Mouse (Mus musculus): Measurements from ENCODE around the gene Add3. TPM values are rescaled to one million over a fixed set of nuclear protein-coding genes. Genes with fewer than 3 reads are reported as not detected.

Gene Add3
- total and polyA plus RNA-seq, 2 experiments from 2014 or later = 52.3 to 52.6 TPM

DNA sequence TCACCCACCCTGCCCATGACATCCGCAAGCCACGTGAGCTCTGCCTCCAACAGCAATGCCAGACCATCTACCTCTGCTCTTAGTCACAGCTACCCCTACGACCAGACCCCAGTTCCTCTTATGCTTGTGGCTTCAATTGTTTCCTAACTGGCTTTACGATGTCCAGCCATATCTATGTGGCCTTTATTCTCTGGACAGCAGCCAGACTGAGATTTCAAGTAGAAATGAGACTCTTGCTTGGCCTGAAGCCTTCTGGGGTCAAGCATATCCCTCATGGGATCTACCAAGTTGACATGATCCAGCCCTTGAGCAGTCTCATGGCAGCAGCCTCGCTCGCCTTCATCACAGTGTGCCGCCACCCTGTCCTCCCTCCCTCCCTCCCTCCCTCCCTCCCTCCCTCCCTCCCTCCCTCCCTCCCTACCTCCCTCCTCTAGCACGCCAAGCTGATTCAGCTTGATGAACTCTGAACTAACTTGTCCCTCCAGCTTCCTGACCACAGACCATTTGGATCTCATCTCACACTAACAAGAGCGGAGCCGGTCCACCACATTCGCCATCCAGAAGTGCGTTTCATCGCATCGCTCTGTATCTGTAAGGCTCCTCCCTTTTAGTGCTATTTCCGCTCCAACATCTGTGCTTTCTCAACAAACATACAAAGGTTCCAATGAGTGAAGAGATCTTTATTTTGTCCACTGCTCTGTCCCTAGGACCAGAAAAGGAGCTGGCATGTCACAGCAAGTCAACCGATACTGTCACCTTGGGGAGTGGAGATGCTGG is 9.7 kb upstream of the Add3 start:
- H3K4me2 ChIP-seq (ENCODE audit: low read depth) = no peak overlapping the region
- ATAC-seq (no peak), DNase-seq (no peak)
- no peak overlapping the region for H3K4me3 ChIP-seq (ENCODE audit: low read depth, low read length)
- no peak overlapping the region for H3K9ac ChIP-seq
- no peak overlapping the region for H3K27ac ChIP-seq (ENCODE audit: low read depth, low read length)
- H3K36me3 ChIP-seq (ENCODE audit: insufficient read depth) = no peaks in the 10 kb centered on the region
- no peaks in the 10 kb centered on the region for H3K9me3 ChIP-seq (ENCODE audit: low read length)
- H3K4me1 ChIP-seq (ENCODE audit: insufficient read depth) = no peaks in the 10 kb centered on the region
- TF ChIP-seq CTCF (IDR thresholded peaks at IDR 0.05; ENCODE audit: low read depth) = no peak
- 96% methylated on average over 15 of the region's 16 CpGs for WGBS
- no peaks in the 10 kb centered on the region for H3K27me3 ChIP-seq (ENCODE audit: insufficient read depth, low read length)

DNA sequence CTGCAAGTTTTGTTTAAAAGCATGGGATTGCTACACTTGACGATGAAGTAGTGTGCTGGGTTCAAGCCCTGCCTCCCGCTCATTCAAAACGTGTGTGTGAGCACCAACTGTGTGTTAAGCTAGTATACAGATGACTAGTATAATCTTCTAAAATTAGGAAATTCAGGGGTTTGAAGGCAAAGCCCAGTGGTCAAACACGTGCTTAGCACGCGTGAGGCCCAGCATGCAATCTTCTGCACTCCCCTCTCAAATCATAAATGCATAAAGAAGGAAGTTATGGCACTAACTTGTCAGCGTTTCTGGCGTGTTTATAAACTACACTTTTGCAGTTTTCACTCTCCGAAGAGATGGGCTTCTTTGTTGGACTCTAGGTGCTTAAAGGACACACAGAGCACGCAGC is 7.8 kb upstream of the Add3 start:
- Histone ChIP-seq H3K36me3 (ENCODE audit: insufficient read depth) (no peaks in the 10 kb centered on the region), H3K9ac (no peak overlapping the region), H3K4me1 (ENCODE audit: insufficient read depth) (no peaks in the 10 kb centered on the region), H3K4me2 (ENCODE audit: low read depth) (no peak overlapping the region), H3K4me3 (ENCODE audit: low read depth, low read length) (no peak overlapping the region), H3K27me3 (ENCODE audit: insufficient read depth, low read length) (no peaks in the 10 kb centered on the region), H3K9me3 (ENCODE audit: low read length) (no peaks in the 10 kb centered on the region), H3K27ac (ENCODE audit: low read depth, low read length) (no peak overlapping the region)
- TF ChIP-seq CTCF (IDR thresholded peaks at IDR 0.05; ENCODE audit: low read depth) = no peak
- no peak for ATAC-seq
- 82% methylated on average over 10 of the region's 10 CpGs for WGBS
- DNase-seq = no peak

GRCm38 (mm10) chr19:53136336-53137090 is 3.7 kb upstream of the Add3 start:
- Histone ChIP-seq H3K27me3 (ENCODE audit: insufficient read depth, low read length) (no peaks in the 10 kb centered on the region), H3K4me2 (ENCODE audit: low read depth) (no peak overlapping the region), H3K27ac (ENCODE audit: low read depth, low read length) (no peak overlapping the region), H3K9ac (no peak overlapping the region), H3K4me3 (ENCODE audit: low read depth, low read length) (no peak overlapping the region), H3K4me1 (ENCODE audit: insufficient read depth) (no peaks in the 10 kb centered on the region), H3K36me3 (ENCODE audit: insufficient read depth) (no peaks in the 10 kb centered on the region), H3K9me3 (ENCODE audit: low read length) (no peaks in the 10 kb centered on the region)
- no peak for DNase-seq
- no peak for TF ChIP-seq CTCF (IDR thresholded peaks at IDR 0.05; ENCODE audit: low read depth)
- ATAC-seq = no peak
- WGBS = 53% methylated on average over 13 of the region's 13 CpGs

DNA sequence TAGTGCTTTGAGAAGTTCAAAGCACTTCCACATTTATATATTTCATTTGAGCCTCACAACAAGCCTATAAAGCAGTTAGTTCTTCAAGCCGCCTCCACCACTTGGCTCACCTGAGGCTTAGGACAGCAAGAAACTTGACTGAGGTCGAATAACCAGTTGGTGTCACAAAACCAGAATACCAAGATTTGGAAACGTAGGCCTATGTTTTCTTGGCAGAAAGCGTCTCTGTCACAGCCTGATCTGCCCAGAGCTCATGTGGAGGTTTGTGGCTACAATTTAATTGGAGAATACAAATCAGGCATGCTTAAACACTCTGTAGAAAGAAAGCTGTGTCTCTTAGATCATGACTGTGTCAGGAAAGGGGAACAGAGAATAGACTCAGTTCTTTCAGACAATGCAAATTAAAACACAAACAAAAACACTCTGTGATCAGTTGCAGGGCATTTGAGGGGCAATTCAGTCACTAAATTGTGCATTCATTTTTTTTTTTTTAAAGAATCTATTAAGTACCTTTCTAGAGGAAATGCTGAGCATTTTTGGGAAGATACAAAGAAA is 3.0 kb upstream of the Add3 start:
- no peak for TF ChIP-seq CTCF (IDR thresholded peaks at IDR 0.05; ENCODE audit: low read depth)
- Histone ChIP-seq H3K27ac (ENCODE audit: low read depth, low read length) (no peak overlapping the region), H3K9me3 (ENCODE audit: low read length) (no peaks in the 10 kb centered on the region), H3K4me1 (ENCODE audit: insufficient read depth) (no peaks in the 10 kb centered on the region), H3K27me3 (ENCODE audit: insufficient read depth, low read length) (no peaks in the 10 kb centered on the region), H3K9ac (no peak overlapping the region), H3K4me2 (ENCODE audit: low read depth) (no peak overlapping the region), H3K36me3 (ENCODE audit: insufficient read depth) (no peaks in the 10 kb centered on the region), H3K4me3 (ENCODE audit: low read depth, low read length) (no peak overlapping the region)
- no peak for DNase-seq
- WGBS = 18% methylated on average over 4 of the region's 4 CpGs
- ATAC-seq = no peak

GRCm38 (mm10) chr19:53140804-53141250 is 584 bp downstream of the Add3 start:
- no peak for TF ChIP-seq CTCF (IDR thresholded peaks at IDR 0.05; ENCODE audit: low read depth)
- H3K4me3 ChIP-seq (ENCODE audit: low read depth, low read length) = peak overlapping the region; percentile 94
- H3K9me3 ChIP-seq (ENCODE audit: low read length) = no peaks in the 10 kb centered on the region
- 4% methylated on average over 6 of the region's 6 CpGs for WGBS
- H3K27ac ChIP-seq (ENCODE audit: low read depth, low read length) = peak overlapping the region; percentile 84
- no peaks in the 10 kb centered on the region for H3K27me3 ChIP-seq (ENCODE audit: insufficient read depth, low read length)
- peak overlapping the region; percentile 97 for H3K4me2 ChIP-seq (ENCODE audit: low read depth)
- DNase-seq (no peak), ATAC-seq (no peak)
- peaks cover 11% of the 10 kb centered on the region; the same call in 1 of the 2 replicates for H3K4me1 ChIP-seq (ENCODE audit: insufficient read depth)
- no peaks in the 10 kb centered on the region for H3K36me3 ChIP-seq (ENCODE audit: insufficient read depth)
- H3K9ac ChIP-seq = peak overlapping the region; percentile 58

DNA sequence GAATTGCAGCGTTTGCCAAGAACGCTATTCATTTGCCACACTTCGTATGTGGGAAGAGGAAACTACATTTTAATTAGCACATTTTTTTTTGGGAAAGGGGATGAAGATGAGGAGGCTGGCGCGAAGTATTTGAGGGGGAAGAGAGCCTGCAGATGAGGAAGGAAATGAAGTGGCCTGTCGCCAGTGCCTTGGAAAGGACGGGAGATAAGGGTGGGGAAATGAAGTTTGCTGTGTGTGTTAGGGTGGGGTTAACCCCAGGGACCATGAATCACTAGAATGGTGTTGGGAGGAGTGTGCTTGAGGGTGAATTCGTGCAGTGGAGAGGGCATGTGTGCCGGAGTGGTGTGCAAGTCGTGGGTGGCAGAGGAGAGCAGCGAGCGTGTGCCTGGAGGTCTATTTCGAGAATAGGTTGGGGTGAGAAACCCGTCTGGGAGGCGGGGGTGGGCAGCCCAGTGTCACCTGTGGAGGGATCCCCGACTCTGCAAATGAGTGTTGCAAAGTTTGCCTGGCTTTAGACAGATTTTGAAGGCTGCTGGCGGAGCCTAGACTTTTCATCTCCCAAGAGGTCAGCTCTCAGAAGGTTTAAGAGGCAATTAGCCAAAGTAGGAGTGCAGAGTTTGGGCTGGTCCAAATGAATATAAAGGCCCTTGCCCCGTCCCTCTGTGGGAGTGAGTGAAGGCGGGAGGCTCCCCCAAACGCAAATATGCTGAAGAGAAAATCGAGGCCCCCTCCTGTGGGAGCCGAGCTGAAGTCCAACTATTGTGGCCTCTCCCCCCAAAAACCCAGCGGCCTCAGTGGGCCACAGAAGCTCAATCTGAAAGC is 1.2 kb downstream of the Add3 start:
- ATAC-seq = no peak
- Histone ChIP-seq H3K27me3 (ENCODE audit: insufficient read depth, low read length) (no peaks in the 10 kb centered on the region), H3K27ac (ENCODE audit: low read depth, low read length) (peak overlapping the region; percentile 84), H3K4me3 (ENCODE audit: low read depth, low read length) (peak overlapping the region; percentile 94), H3K4me1 (ENCODE audit: insufficient read depth) (peaks cover 11% of the 10 kb centered on the region; the same call in 1 of the 2 replicates), H3K9ac (peak overlapping the region; percentile 58), H3K4me2 (ENCODE audit: low read depth) (peak overlapping the region; percentile 97), H3K36me3 (ENCODE audit: insufficient read depth) (no peaks in the 10 kb centered on the region), H3K9me3 (ENCODE audit: low read length) (no peaks in the 10 kb centered on the region)
- no peak for TF ChIP-seq CTCF (IDR thresholded peaks at IDR 0.05; ENCODE audit: low read depth)
- WGBS = 2% methylated on average over 23 of the region's 23 CpGs
- peak; percentile 38 for DNase-seq
